Mouse (Mus musculus): Measurements from ENCODE around the gene Cdc42bpa. TPM values are rescaled to one million over a fixed set of nuclear protein-coding genes. Genes with fewer than 3 reads are reported as not detected.

The Cdc42bpa gene
- polyA plus RNA-seq, 1 experiment from 2014 or later, result 20.4 TPM

- no peak for ATAC-seq (ENCODE audit: low FRiP score, low read depth)
- Histone ChIP-seq H3K4me2 (replicated peaks) (no peak overlapping the region), H3K27ac (no peak overlapping the region), H3K27me3 (no peaks in the 10 kb centered on the region), H3K4me1 (peaks cover 5% of the 10 kb centered on the region; the same call in 1 of the 2 replicates), H3K9me3 (peaks cover 6% of the 10 kb centered on the region), H3K4me3 (no peak overlapping the region), H3K9ac (no peak overlapping the region), H3K36me3 (no peaks in the 10 kb centered on the region)
- WGBS, result 53% methylated on average over 5 of the region's 5 CpGs
Observed at GRCm38 (mm10) chr1:180200722-180201121, 240.4 kb downstream of the Cdc42bpa start.

GRCm38 (mm10) chr1:180208370-180208769, 248.1 kb downstream of the Cdc42bpa start:
- Histone ChIP-seq H3K27ac (no peak overlapping the region), H3K9me3 (peaks cover 6% of the 10 kb centered on the region), H3K4me3 (no peak overlapping the region), H3K9ac (no peak overlapping the region), H3K27me3 (no peaks in the 10 kb centered on the region), H3K4me1 (no peaks in the 10 kb centered on the region), H3K4me2 (replicated peaks) (no peak overlapping the region), H3K36me3 (no peaks in the 10 kb centered on the region)
- no peak for ATAC-seq (ENCODE audit: low FRiP score, low read depth)
- WGBS, result 84% methylated on average over 3 of the region's 3 CpGs

DNA sequence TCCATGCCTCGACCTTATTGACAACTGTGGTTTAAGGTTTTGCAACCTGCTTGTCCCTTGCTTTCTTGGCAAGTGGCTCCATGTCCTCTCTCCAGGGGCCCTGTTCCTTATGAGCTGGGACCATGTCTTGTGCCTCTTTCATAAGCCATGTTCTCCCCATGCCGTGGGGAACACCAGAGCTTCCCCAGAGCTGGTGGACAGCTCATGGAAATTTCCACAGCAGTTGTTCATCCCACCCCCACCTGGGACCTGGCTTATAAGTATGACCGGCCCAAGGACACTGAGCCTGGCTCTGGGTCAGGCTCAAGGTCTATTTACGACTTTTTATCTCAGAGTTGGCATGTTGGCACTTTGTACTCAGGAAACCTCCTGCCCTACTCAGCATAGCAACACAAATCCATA, 249.8 kb downstream of the Cdc42bpa start:
- ATAC-seq (ENCODE audit: low FRiP score, low read depth), result no peak
- no peak overlapping the region for H3K4me2 ChIP-seq (replicated peaks)
- 0 out of 2 replicates have a peak, but pooled peaks cover 3% of the 10 kb centered on the region for H3K27me3 ChIP-seq
- H3K9me3 ChIP-seq, result no peaks in the 10 kb centered on the region
- H3K9ac ChIP-seq, result no peak overlapping the region
- H3K4me3 ChIP-seq, result no peak overlapping the region
- no peak overlapping the region for H3K27ac ChIP-seq
- no peaks in the 10 kb centered on the region for H3K4me1 ChIP-seq
- WGBS, result 76% methylated on average over 4 of the region's 4 CpGs
- H3K36me3 ChIP-seq, result no peaks in the 10 kb centered on the region

DNA sequence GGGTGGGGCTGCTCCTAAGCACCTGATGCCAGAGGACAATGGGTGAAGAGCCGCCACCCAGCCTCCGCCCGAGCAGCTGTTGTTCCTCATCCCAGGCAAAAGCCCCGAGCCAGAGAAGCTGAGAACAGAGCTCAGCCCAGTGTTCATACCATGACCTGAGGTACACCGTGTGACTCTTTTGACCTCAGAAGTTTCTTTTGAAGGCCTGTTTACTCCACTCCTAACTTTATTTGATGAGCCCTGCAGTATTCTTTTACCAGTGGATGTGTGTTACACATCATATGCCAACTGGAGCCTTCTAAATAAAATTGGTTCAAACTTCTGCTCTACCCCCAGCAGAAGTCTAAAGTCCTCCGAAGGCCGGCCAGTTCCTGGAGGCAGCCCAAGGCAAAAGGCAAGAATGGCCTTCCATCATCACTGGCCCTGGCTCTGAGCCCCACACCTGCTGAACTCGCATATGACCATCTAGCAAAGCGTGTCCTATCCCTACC, 250.6 kb downstream of the Cdc42bpa start:
- Histone ChIP-seq H3K36me3 (no peaks in the 10 kb centered on the region), H3K9me3 (no peaks in the 10 kb centered on the region), H3K27me3 (0 out of 2 replicates have a peak, but pooled peaks cover 3% of the 10 kb centered on the region), H3K27ac (no peak overlapping the region), H3K9ac (no peak overlapping the region), H3K4me2 (replicated peaks) (no peak overlapping the region), H3K4me1 (no peaks in the 10 kb centered on the region), H3K4me3 (no peak overlapping the region)
- no peak for ATAC-seq (ENCODE audit: low FRiP score, low read depth)
- WGBS, result 80% methylated on average over 9 of the region's 9 CpGs

DNA sequence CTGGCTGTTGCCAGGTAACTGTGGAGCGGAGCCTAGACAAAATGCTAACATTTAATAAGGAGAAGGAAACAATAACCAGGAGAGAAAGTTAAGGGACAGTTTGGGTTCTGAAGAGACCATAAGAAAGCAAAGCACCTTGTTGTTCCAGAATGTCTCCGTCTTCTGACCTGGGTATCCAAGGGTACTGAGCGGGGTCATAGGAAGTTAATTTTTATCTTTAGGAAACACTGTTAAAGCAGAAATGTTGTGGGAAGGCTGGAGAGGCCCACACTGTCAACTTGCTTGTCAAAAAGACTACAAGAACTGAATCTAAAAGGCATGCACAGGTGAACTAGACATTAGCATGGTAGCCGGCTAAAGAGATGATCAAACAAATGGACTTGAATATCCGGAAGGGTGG, 252.6 kb downstream of the Cdc42bpa start:
- no peak for ATAC-seq (ENCODE audit: low FRiP score, low read depth)
- Histone ChIP-seq H3K4me3 (no peak overlapping the region), H3K27me3 (0 out of 2 replicates have a peak, but pooled peaks cover 3% of the 10 kb centered on the region), H3K9ac (no peak overlapping the region), H3K36me3 (no peaks in the 10 kb centered on the region), H3K4me2 (replicated peaks) (no peak overlapping the region), H3K27ac (no peak overlapping the region), H3K9me3 (0 out of 2 replicates have a peak, but pooled peaks cover 1% of the 10 kb centered on the region), H3K4me1 (no peaks in the 10 kb centered on the region)
- 87% methylated on average over 5 of the region's 5 CpGs for WGBS

DNA sequence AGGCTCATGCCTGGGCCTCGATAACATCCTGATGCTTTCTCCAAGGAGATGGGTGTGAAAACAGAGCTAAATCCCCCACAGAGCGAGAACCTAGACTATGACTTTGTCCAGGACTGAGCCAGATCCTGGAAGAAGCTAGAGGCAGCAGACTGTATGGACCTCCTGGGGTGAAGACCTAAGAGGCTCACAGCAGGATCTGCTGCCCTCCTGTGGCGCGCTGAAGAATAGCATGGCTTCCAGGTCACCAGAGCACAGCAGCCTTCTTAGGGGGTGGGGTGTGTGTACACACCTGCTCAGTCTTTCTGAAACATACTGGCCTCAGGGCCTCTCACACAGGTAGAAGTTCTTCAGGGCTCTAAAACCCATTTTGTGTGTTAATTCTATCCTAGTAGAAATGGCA, 254.8 kb downstream of the Cdc42bpa start:
- Histone ChIP-seq H3K9me3 (0 out of 2 replicates have a peak, but pooled peaks cover 4% of the 10 kb centered on the region), H3K27me3 (0 out of 2 replicates have a peak, but pooled peaks cover 3% of the 10 kb centered on the region), H3K36me3 (no peaks in the 10 kb centered on the region), H3K4me1 (no peaks in the 10 kb centered on the region), H3K9ac (no peak overlapping the region), H3K4me3 (no peak overlapping the region), H3K27ac (no peak overlapping the region), H3K4me2 (replicated peaks) (no peak overlapping the region)
- WGBS, result 18% methylated on average over 4 of the region's 4 CpGs
- ATAC-seq (ENCODE audit: low FRiP score, low read depth), result peak; percentile 86

Other genes starting within 250 kb of the Cdc42bpa start
- not detected in 2 replicates for gene Kif28, start 215.2 kb upstream of the Cdc42bpa start, polyA plus RNA-seq (2015; fragmentation: Nextera tagmentation; extraction: Ambion mirVana)
- gene Gm10518, start 157.1 kb upstream of the Cdc42bpa start, polyA plus RNA-seq (2015; fragmentation: Nextera tagmentation; extraction: Ambion mirVana), result 0.13 TPM in 1 of 2 replicates, not detected in the other
- 25.8 and 27.5 TPM in 2 replicates for gene Ahctf1, start 156.8 kb upstream of the Cdc42bpa start, polyA plus RNA-seq (2015; fragmentation: Nextera tagmentation; extraction: Ambion mirVana)
- gene Coq8a, start 239.1 kb downstream of the Cdc42bpa start, polyA plus RNA-seq (2015; fragmentation: Nextera tagmentation; extraction: Ambion mirVana), result 5.7 and 7.8 TPM in 2 replicates

All from limb, embryonic 13.5 days (tissue).